Mouse (Mus musculus) MEL (cell line): ENCODE measurements around the gene Slc16a10. TPM values are rescaled to one million over a fixed set of nuclear protein-coding genes. Genes with fewer than 3 reads are reported as not detected.

Experiments
- DNase-seq: peaks from one replicate; pipeline ENCODE4 v3.0.0; 2011; ENCODE audit warnings: low read depth, low spot score
- H3K27ac ChIP-seq: 2 replicates; pipeline ENCODE4 v1.5.1; 2012; ENCODE audit warnings: low read depth, mild to moderate bottlenecking, control low read depth, low read length, moderate library complexity; ENCODE audit not compliant: control insufficient read depth
- H3K27me3 ChIP-seq, 2 experiments: fragments of 150-350 bp in 1 of 2; sonication (generic) in 1 of 2; 2 replicates each; pipeline ENCODE4 v1.6.1; 2012; ENCODE audit warnings: low read length in 2 of 2, mild to moderate bottlenecking in 2 of 2, improper control_type of control experiment in 1 of 2, moderate library complexity in 1 of 2; ENCODE audit not compliant: insufficient read depth in 2 of 2, control insufficient read depth in 1 of 2
- H3K36me3 ChIP-seq, 2 experiments: 2 replicates each; pipeline ENCODE4 v1.6.1; 2012 to 2014; ENCODE audit warnings: low read length in 2 of 2, improper control_type of control experiment in 1 of 2, inconsistent platforms in 1 of 2, mild to moderate bottlenecking in 1 of 2; ENCODE audit not compliant: insufficient read depth in 2 of 2, control insufficient read depth in 1 of 2
- H3K4me1 ChIP-seq, 2 experiments: fragments of 150-350 bp in 1 of 2; sonication (generic) in 1 of 2; 2 replicates each; pipeline ENCODE4 v1.6.1; 2012; ENCODE audit warnings: low read length in 2 of 2, improper control_type of control experiment in 1 of 2, mild to moderate bottlenecking in 1 of 2; ENCODE audit not compliant: insufficient read depth in 2 of 2, control insufficient read depth in 1 of 2
- H3K4me3 ChIP-seq, 2 experiments: fragments of 150-350 bp in 1 of 2; sonication (generic) in 1 of 2; 2 replicates each; pipeline ENCODE4 v1.5.1; 2012; ENCODE audit warnings: low read depth in 2 of 2, low read length in 2 of 2, mild to moderate bottlenecking in 2 of 2, moderate library complexity in 2 of 2, control low read depth in 1 of 2, improper control_type of control experiment in 1 of 2; ENCODE audit not compliant: control insufficient read depth in 1 of 2, insufficient read depth in 1 of 2
- H3K79me2 ChIP-seq: 2 replicates; pipeline ENCODE4 v1.6.1; 2012; ENCODE audit warnings: mild to moderate bottlenecking, low read length, moderate library complexity; ENCODE audit not compliant: control insufficient read depth, poor library complexity, insufficient read depth
- H3K9ac ChIP-seq: 2 replicates; pipeline ENCODE4 v1.6.1; 2012; ENCODE audit warnings: low read depth, mild to moderate bottlenecking, control low read depth, low read length, moderate library complexity; ENCODE audit not compliant: control insufficient read depth, poor library complexity, severe bottlenecking
- H3K9me3 ChIP-seq: fragments of 150-350 bp; sonication (generic); replicated peaks from 2 replicates; pipeline ENCODE4 v1.6.1; 2012; ENCODE audit warnings: mild to moderate bottlenecking, low read length, improper control_type of control experiment, moderate library complexity; ENCODE audit not compliant: insufficient read depth
- CHD1 ChIP-seq: IDR thresholded peaks from 2 replicates; pipeline ENCODE4 v1.6.1; 2012; ENCODE audit warnings: low read depth, mild to moderate bottlenecking, inconsistent platforms, low read length, improper control_type of control experiment
- E2F4 ChIP-seq: IDR thresholded peaks from 2 replicates; pipeline ENCODE4 v1.6.1; 2011; ENCODE audit warnings: low read depth, low read length, improper control_type of control experiment, borderline replicate concordance
- EP300 ChIP-seq, 2 experiments: IDR thresholded peaks; 2 replicates each; pipeline ENCODE4 v1.6.1; 2011; ENCODE audit warnings: improper control_type of control experiment in 2 of 2, low read length in 2 of 2, low read depth in 1 of 2, mild to moderate bottlenecking in 1 of 2
- GABPA ChIP-seq: IDR thresholded peaks from 2 replicates; pipeline ENCODE4 v1.6.1; 2012; ENCODE audit warnings: low read depth, mild to moderate bottlenecking, inconsistent platforms, low read length, improper control_type of control experiment, moderate library complexity
- JUND ChIP-seq: IDR thresholded peaks from 2 replicates; pipeline ENCODE4 v1.6.1; 2011; ENCODE audit warnings: low read depth, mild to moderate bottlenecking, improper control_type of control experiment, low read length
- KAT2A ChIP-seq: conservative IDR thresholded peaks from 2 replicates; pipeline ENCODE4 v1.6.1; 2012; ENCODE audit warnings: low read depth, low read length, improper control_type of control experiment, inconsistent platforms
- MAFK ChIP-seq: IDR thresholded peaks from 2 replicates; pipeline ENCODE4 v1.6.1; 2011; ENCODE audit warnings: low read depth, mild to moderate bottlenecking, low read length, improper control_type of control experiment, borderline replicate concordance
- MAX ChIP-seq: IDR thresholded peaks from 2 replicates; pipeline ENCODE4 v1.6.1; 2011; ENCODE audit warnings: low read length, improper control_type of control experiment
- MEF2A ChIP-seq: IDR thresholded peaks from 2 replicates; pipeline ENCODE4 v1.6.1; 2014; ENCODE audit warnings: low read depth, mild to moderate bottlenecking, inconsistent platforms, low read length, improper control_type of control experiment; ENCODE audit not compliant: poor library complexity, insufficient replicate concordance, severe bottlenecking; ENCODE audit errors: extremely low read depth
- POLR2A ChIP-seq, 2 experiments: IDR thresholded peaks; 2 replicates each; pipeline ENCODE4 v1.6.1; 2011 to 2012; ENCODE audit warnings: low read length in 2 of 2, mild to moderate bottlenecking in 2 of 2, control low read depth in 1 of 2, improper control_type of control experiment in 1 of 2, low read depth in 1 of 2, moderate library complexity in 1 of 2; ENCODE audit not compliant: control insufficient read depth in 1 of 2, insufficient read depth in 1 of 2, poor library complexity in 1 of 2
- POLR2AphosphoS2 ChIP-seq: IDR thresholded peaks from 2 replicates; pipeline ENCODE4 v1.6.1; 2011; ENCODE audit warnings: low read length, improper control_type of control experiment
- RCOR1 ChIP-seq: IDR thresholded peaks from 2 replicates; pipeline ENCODE4 v1.6.1; 2012; ENCODE audit warnings: low read depth, mild to moderate bottlenecking, inconsistent platforms, low read length, improper control_type of control experiment
- TCF12 ChIP-seq: IDR thresholded peaks from 2 replicates; pipeline ENCODE4 v1.6.1; 2014; ENCODE audit warnings: low read depth, mild to moderate bottlenecking, inconsistent platforms, low read length, improper control_type of control experiment, moderate library complexity
- ZC3H11A ChIP-seq: IDR thresholded peaks from 2 replicates; pipeline ENCODE4 v1.6.1; 2012; ENCODE audit warnings: low read depth, mild to moderate bottlenecking, inconsistent platforms, low read length, improper control_type of control experiment
- ZKSCAN1 ChIP-seq: IDR thresholded peaks from 2 replicates; pipeline ENCODE4 v1.6.1; 2012; ENCODE audit warnings: low read depth, mild to moderate bottlenecking, inconsistent platforms, low read length, improper control_type of control experiment, moderate library complexity
- ZMIZ1 ChIP-seq: IDR thresholded peaks from 2 replicates; pipeline ENCODE4 v1.6.1; 2012; ENCODE audit warnings: low read depth, mild to moderate bottlenecking, inconsistent platforms, low read length, improper control_type of control experiment, moderate library complexity
- ZNF384 ChIP-seq: IDR thresholded peaks from 2 replicates; pipeline ENCODE4 v1.6.1; 2012; ENCODE audit warnings: low read depth, mild to moderate bottlenecking, inconsistent platforms, low read length, improper control_type of control experiment
- polyA plus RNA-seq, 2 experiments: library from polyadenylated mRNA; stranded (reverse) in 1 of 2; unstranded in 1 of 2; fragments of >175 nt in 1 of 2; fragments of >200 nt in 1 of 2; gene quantifications; 2 replicates each; pipeline versions ENCODE4 v1.2.1 to v1.2.4; 2012; ENCODE audit warnings: low replicate concordance in 2 of 2, low read depth in 1 of 2; ENCODE audit not compliant: insufficient read length in 2 of 2, insufficient read depth in 1 of 2, missing spikeins in 1 of 2
- total RNA-seq: library from RNA; depleted of rRNA; stranded (reverse); fragments of 300-350 nt; gene quantifications from 2 replicates; pipeline ENCODE4 v1.2.3, GENCODE M21; 2012

The Slc16a10 gene
- total and polyA plus RNA-seq, 3 experiments = 13.2 to 17.9 TPM; not detected in 1

DNA sequence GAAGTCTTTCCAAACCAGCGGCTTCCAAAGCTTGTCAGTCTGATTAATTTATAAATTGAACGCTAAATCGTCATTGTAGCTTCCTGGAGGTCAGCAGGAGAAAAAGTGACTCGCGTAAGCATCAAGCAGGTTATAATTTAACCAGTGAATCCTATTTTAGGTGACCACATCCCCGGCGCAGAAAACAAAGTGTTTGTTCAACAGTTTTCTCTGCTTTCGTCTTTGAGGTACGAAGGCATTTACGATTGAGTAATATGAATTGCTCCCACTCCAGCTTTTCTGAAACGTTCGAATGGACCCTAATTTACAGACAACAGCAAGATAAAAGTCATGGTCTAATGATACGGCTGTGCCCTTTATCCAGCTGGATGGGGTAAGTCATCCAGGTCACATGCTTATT lies 21.9 kb upstream of the Slc16a10 start:
- Histone ChIP-seq H3K27ac (no peak overlapping the region), H3K9me3 (no peaks in the 10 kb centered on the region), H3K4me3 (no peak overlapping the region), H3K36me3 (peaks cover 0 to 3% of the 10 kb centered on the region in 2 experiments; a peak in 1 of 4 replicates), H3K79me2 (no peaks in the 10 kb centered on the region), H3K4me1 (peaks cover 0 to 5% of the 10 kb centered on the region in 2 experiments; a peak in 2 of 4 replicates), H3K27me3 (no peaks in the 10 kb centered on the region), H3K9ac (no peak overlapping the region)
- TF ChIP-seq POLR2A (IDR thresholded peaks at IDR 0.05; ENCODE audit: control insufficient read depth in 1 of 2, insufficient read depth in 1 of 2, low read depth in 1 of 2, low read length in 2 of 2, poor library complexity in 1 of 2) (no peak), ZMIZ1 (no peak), KAT2A (no peak), MAX (no peak), EP300 (IDR thresholded peaks at IDR 0.05; ENCODE audit: low read depth in 1 of 2, low read length in 2 of 2) (no peak), ZNF384 (no peak), ZC3H11A (no peak), JUND (no peak), RCOR1 (no peak), E2F4 (no peak), ZKSCAN1 (no peak), MAFK (no peak), GABPA (no peak), CHD1 (no peak), POLR2AphosphoS2 (no peak), MEF2A (no peak)
- no peak for DNase-seq

- peaks cover 0 to 3% of the 10 kb centered on the region in 2 experiments; a peak in 2 of 4 replicates for H3K4me1 ChIP-seq
- H3K27ac ChIP-seq = no peak overlapping the region
- peaks cover 0 to 1% of the 10 kb centered on the region in 2 experiments; a peak in 1 of 4 replicates for H3K36me3 ChIP-seq
- H3K27me3 ChIP-seq = no peaks in the 10 kb centered on the region
- H3K9me3 ChIP-seq = no peaks in the 10 kb centered on the region
- H3K4me3 ChIP-seq = no peak overlapping the region
- no peaks in the 10 kb centered on the region for H3K79me2 ChIP-seq
- DNase-seq = no peak
- no peak overlapping the region for H3K9ac ChIP-seq
- TF ChIP-seq TCF12 = no peak
Measured at GRCm38 (mm10) chr10:40163338-40163737, 21.3 kb upstream of the Slc16a10 start.
